Mouse (Mus musculus): ENCODE measurements around the gene Gkap1.

DNA sequence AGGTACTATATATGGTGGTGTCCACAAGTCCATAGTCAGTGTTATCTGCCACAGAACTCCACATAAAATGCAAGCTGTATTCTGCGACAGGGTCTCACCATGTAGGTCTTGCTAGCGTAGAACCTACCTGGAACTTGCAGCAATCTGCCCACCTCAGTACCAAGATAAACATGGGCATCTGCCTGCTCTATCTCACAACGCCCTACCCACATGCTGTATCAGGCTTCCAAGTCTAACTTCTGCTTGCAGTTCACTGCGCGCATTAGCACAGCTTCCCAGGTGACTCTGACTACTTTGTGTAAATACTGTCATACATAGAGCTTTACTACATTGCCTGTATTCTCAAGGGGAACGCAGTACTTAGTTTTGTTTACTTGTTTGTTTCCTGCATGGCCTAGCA is 26.5 kb upstream of the Gkap1 start:
- TF ChIP-seq POLR2A (IDR thresholded peaks at IDR 0.05; ENCODE audit: low read depth, low read length): no peak
- TF ChIP-seq CTCF (IDR thresholded peaks at IDR 0.05; ENCODE audit: extremely low read depth, insufficient read length, insufficient replicate concordance, low read depth, low read length): no peak

All from small intestine, adult 2 months (tissue).